Mouse (Mus musculus): ENCODE results near the gene Dmrta2. TPM values are rescaled to one million over a fixed set of nuclear protein-coding genes. Genes with fewer than 3 reads are reported as not detected.
A peak's percentile ranks its signal among the peaks of the same experiment; 100 is the strongest.

Dmrta2 gene
- 1 to 10 TPM; 2.4 to 2.5 TPM for total RNA-seq (2021)
- long read RNA-seq = 0 reads

DNA sequence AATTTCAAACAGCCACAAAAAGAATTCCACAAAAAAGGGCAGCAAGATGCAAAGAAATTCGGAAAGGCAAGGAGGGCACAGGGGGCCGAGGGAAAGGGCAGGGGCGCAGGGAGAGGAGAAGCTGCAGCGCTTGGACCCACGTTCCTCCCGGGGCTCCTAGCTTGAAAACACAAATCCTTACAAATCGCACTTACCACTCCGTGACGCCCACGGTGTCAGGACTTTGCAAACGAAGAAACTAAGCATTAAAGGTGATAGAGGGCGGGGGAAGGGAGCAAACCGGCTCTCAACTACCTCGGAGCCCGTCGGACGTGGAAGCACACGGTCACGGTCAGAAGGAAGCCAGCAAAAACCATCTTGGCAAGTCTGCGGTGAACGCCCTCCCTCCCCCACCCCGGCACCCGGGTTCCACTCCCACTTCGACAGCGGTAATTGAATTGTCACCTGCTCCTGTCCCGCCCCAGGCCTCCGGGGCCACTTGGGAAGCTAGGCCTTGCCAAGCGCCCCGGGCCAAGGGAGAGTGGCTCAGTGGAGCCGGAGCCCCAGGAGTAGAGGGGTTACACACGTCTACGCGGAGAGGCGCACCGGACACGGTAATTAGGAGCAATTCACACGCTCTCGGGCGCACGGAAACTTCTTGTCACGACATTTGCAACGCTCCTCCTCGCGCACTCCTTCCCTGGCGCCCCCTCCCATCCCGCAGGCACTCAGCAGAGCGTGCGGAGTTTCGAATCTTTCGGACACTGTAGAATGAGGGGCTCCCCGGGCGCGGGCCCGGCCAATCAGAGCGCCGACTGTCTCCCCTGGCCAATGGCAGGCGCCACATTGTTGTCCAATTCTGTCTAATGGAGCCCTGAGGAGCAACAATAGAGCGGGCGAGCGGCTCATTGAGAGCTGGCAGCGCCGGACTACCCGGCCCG, at the start of gene Dmrta2:
TSS of gene Dmrta2 (plus strand) at position 906 of the 920 bp plus-strand sequence.
- peak in 1 of 2 experiments; percentile 41 for DNase-seq (ENCODE audit: low spot score in 2 of 2)

DNA sequence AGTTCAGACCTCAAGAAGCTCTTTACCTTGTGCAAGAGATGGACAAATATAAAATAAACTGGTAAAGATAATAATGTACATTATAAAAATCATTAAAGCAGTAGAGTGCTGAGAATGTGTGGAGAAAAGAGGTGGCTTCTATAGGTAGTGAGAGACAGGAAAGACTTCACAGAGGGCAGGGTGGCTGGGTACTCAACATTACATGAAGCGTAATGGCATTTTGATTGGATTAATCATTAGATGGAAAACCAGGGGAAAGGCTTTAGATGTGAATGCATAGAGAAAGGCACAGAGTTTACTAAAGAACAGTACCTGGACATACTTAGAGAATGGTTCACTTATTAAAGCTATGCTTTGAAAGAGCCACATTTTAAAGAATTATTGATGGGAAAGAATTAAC, 48.8 kb upstream of the Dmrta2 start:
- DNase-seq (ENCODE audit: low spot score in 2 of 2) = no peak

GRCm38 (mm10) chr4:109930445-109930844, 47.4 kb upstream of the Dmrta2 start:
- DNase-seq (ENCODE audit: low spot score in 2 of 2) = no peak

- DNase-seq (ENCODE audit: low spot score in 2 of 2) = no peak
Observed at GRCm38 (mm10) chr4:109930935-109931334, 46.9 kb upstream of the Dmrta2 start.

- no peak for DNase-seq (ENCODE audit: low spot score in 2 of 2)
Observed at GRCm38 (mm10) chr4:109936557-109936956, 41.3 kb upstream of the Dmrta2 start.

GRCm38 (mm10) chr4:109939291-109939690, 38.6 kb upstream of the Dmrta2 start:
- no peak for DNase-seq (ENCODE audit: low spot score in 2 of 2)

DNA sequence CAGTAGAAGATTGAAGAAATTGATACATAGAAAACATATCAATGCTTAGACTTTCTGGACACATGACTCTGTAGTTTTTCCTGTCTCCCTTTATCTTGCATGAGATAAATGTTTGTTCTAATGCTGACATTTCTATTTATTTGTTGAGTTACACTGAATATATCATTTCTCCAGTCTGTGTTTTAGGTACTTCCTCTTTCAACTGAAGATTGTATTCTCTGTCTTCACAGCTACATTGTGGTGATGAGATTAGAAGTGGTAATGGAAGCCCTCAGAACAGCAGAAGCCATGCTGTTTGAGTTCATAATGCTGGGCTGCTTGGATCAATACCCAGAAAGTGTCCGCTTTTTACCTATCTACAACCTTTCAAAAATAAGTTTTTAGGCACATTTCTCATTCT, 32.3 kb upstream of the Dmrta2 start:
- DNase-seq (ENCODE audit: low spot score in 2 of 2) = no peak

GRCm38 (mm10) chr4:109949307-109949706, 28.5 kb upstream of the Dmrta2 start:
- no peak for DNase-seq (ENCODE audit: low spot score in 2 of 2)

DNA sequence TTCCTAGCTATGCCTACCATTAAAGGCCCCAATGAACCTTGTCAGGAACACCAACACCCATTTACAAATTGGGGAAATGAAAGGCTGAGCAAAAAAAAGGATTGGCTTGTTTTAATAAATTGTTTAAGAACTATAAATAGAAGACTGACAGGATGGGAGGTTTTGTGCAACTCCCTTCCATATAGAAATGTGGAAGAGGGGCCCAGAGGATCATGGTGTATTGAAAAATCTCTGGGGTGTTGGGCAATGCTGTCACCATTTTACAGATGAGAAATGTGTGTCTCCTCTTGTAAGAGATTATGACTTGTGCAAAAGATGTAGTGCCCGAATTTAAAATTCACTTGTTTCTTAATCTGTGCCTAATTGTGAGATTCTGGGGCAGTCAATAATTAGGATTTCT, 24.3 kb upstream of the Dmrta2 start:
- no peak for DNase-seq (ENCODE audit: low spot score in 2 of 2)

GRCm38 (mm10) chr4:109960201-109960935, 17.5 kb upstream of the Dmrta2 start:
- DNase-seq (ENCODE audit: low spot score in 2 of 2) = no peak

- no peak for DNase-seq (ENCODE audit: low spot score in 2 of 2)
Observed at GRCm38 (mm10) chr4:109963570-109964279, 14.1 kb upstream of the Dmrta2 start.

DNA sequence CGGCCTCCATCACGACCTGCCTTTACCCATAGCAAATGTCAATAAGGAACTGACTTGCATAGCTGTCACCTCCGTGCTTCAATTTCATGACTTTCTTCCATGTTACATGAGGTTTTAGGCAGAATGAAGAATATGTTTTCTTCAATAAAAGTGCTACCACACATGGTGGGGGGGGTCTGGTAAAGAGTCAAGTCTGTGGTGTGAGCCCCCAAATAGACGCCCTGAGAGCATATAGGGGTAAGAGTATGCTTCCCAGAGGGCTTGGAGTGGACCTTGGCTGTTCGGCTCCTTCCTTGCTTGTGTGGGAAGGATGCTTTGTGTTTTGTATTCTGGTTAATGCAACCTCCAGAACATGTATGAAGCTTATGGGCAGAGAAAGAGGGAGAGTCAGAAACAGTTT, 8.3 kb upstream of the Dmrta2 start:
- no peak for DNase-seq (ENCODE audit: low spot score in 2 of 2)

GRCm38 (mm10) chr4:109973991-109974654, 3.7 kb upstream of the Dmrta2 start:
- DNase-seq (ENCODE audit: low spot score in 2 of 2) = no peak

DNA sequence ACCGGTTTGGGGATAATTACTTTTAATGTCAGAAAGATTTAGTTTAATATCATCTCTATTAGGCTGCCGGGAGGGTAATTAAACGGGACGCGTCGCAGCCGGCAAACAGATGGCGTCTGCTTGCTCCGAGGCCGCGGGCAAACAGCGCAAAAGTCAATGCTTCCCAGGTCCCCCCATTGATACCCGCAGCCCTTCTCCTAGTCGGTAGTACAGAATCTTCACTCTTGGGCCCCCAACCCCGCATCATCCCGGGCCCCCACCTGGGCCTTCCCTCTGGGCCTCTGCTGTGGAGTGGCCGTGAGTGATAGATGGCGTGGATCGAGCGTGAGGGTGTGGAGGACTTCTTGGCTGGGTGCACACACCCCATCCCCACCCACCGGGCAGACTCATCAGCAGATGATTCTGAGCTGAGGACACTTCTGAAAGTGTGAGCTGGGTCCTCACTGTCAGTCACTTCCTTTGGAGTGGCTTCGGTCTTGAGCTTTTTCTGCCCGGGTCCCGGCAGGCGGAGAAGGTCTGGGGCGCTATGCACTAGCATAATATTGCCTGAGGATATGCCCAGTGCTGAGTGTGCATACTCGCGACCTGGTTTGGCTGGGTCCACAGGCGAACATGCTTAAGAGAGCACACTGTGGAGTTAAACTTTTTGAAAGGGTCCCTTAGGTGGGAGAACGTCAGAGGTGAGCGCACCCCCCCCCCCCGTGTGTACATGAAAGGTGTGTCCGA, 3.0 kb upstream of the Dmrta2 start:
- no peak for DNase-seq (ENCODE audit: low spot score in 2 of 2)

- DNase-seq (ENCODE audit: low spot score in 2 of 2) = no peak
Observed at GRCm38 (mm10) chr4:109975381-109976240, 2.2 kb upstream of the Dmrta2 start.

- DNase-seq (ENCODE audit: low spot score in 2 of 2) = no peak
Observed at GRCm38 (mm10) chr4:109976273-109977147, 1.3 kb upstream of the Dmrta2 start.

- DNase-seq (ENCODE audit: low spot score in 2 of 2) = no peak
Observed at GRCm38 (mm10) chr4:109978068-109978857, 410 bp downstream of the Dmrta2 start.
